Mouse (Mus musculus) liver, embryonic 18 days (tissue): ENCODE data around the gene AV320801. TPM values are rescaled to one million over a fixed set of nuclear protein-coding genes. Genes with fewer than 3 reads are reported as not detected.

Experiments used
- polyA plus RNA-seq: library from polyadenylated mRNA; depleted of rRNA; stranded (reverse); fragments of >200 nt; gene quantifications from 2 replicates; pipeline ENCODE4 v1.2.3, GENCODE M21; 2012; rRNA removed

Gene AV320801
- polyA plus RNA-seq = not detected in 2 replicates

DNA sequence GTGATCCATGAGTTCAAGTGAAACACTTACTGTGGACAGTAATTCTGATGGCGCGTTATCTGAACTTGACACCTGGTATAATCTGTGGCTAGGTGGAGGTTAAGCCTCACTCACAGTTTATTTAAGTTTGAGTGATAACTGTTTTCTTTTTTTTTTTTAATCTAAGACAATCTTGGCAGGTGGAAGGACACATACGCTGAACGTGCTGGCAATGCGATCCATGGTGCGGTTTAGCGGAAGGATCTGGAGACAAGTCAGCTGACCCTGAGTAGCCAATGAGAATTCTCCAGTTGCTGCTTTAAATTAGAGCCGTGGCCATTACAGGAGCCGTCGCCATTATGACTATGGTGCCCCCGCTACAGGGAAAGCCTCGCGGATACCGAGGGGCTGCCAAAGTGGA is at the start of gene AV320801:
Gene AV320801, plus strand, starts transcription at position 301 of the 400 bp plus-strand sequence.

Other genes with a start within 250 kb of the AV320801 start
- gene Pramel3, start 192.3 kb upstream of the AV320801 start, polyA plus RNA-seq = not detected in 2 replicates
- not detected in 2 replicates for gene Gm5128, start 121.3 kb upstream of the AV320801 start, polyA plus RNA-seq
- not detected in 2 replicates for gene Gm7903, start 60.8 kb upstream of the AV320801 start, polyA plus RNA-seq
- gene Nxf7, start 104.2 kb downstream of the AV320801 start, polyA plus RNA-seq = 0.14 and 0.20 TPM in 2 replicates
- gene Prame, start 133.1 kb downstream of the AV320801 start, polyA plus RNA-seq = not detected in 2 replicates
- not detected in 2 replicates for gene Tcp11x2, start 199.2 kb downstream of the AV320801 start, polyA plus RNA-seq
- not detected in 2 replicates for gene Tmsb15a, start 230.7 kb downstream of the AV320801 start, polyA plus RNA-seq
- 1.5 and 1.6 TPM in 2 replicates for gene Armcx5, start 248.1 kb downstream of the AV320801 start, polyA plus RNA-seq
- 5.2 and 5.4 TPM in 2 replicates for gene Gprasp1, start 248.1 kb downstream of the AV320801 start, polyA plus RNA-seq